Mouse (Mus musculus) G1E (cell line): ENCODE measurements around the gene Reln.

ENCODE experiments used
- CTCF ChIP-seq: IDR thresholded peaks from 2 replicates; pipeline ENCODE4 v1.5.1; 2012; ENCODE audit warnings: low read depth, low read length, inconsistent platforms, mixed read lengths
- GATA1 ChIP-seq: IDR thresholded peaks from 2 replicates; pipeline ENCODE4 v1.6.1; 2012; ENCODE audit warnings: borderline replicate concordance, low read length, inconsistent platforms, mixed read lengths
- POLR2AphosphoS5 ChIP-seq: IDR thresholded peaks from 2 replicates; pipeline ENCODE4 v1.6.1; 2012; ENCODE audit warnings: low read depth, low read length, inconsistent platforms; ENCODE audit not compliant: insufficient replicate concordance
- TAL1 ChIP-seq: conservative IDR thresholded peaks from 2 replicates; pipeline ENCODE4 v1.6.1; 2012; ENCODE audit warnings: low read depth, low read length, inconsistent platforms, mixed read lengths

GRCm38 (mm10) chr5:22059251-22059650, 285.3 kb downstream of the Reln start:
- TF ChIP-seq CTCF (no peak), POLR2AphosphoS5 (no peak), GATA1 (no peak), TAL1 (no peak)
